Mouse (Mus musculus): ENCODE measurements at regions not wholly inside any gene's neighbourhood (a gene's known extent, or its start where the extent isn't known, plus 50 kb on each side); places are given as distances from the start of the nearest gene placed in this dataset.

DNA sequence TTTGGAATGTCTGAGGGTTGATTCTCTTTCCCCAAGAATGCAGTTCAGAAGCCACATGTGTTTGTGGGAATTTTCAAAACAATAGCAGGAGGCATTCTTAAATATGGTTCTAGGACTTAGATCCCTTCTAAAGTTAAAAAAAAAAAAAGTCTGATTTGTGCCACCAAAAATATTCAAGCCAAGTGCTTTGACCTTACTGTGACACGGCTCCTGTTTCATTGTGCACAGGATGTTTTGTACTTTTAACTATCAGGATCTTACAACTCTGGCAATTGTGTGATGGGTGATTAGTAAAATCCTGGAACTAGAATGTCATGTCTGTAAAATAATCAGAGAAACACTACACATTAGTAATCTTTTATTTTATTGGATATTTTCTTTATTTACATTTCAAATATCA, 359.5 kb downstream of the 1700129C05Rik start:
- H3K4me2 ChIP-seq (ENCODE audit: low read length), result no peak overlapping the region
- no peak overlapping the region for H3K27ac ChIP-seq (ENCODE audit: low read depth)
- H3K9me3 ChIP-seq (ENCODE audit: control insufficient read depth, low read length), result no peaks in the 10 kb centered on the region
- WGBS, result 85% methylated on average over 1 of the region's 1 CpGs
- no peaks in the 10 kb centered on the region for H3K36me3 ChIP-seq (ENCODE audit: control insufficient read depth, insufficient read depth, low read length)
- ATAC-seq (replicated peaks; ENCODE audit: low FRiP score, low TSS enrichment, low read depth) (no peak), DNase-seq (ENCODE audit: low spot score) (no peak)
- H3K4me3 ChIP-seq (ENCODE audit: low read depth, low read length), result no peak overlapping the region
- H3K27me3 ChIP-seq (replicated peaks; ENCODE audit: control insufficient read depth, insufficient read depth, low read length), result no peaks in the 10 kb centered on the region
- no peaks in the 10 kb centered on the region for H3K4me1 ChIP-seq (replicated peaks; ENCODE audit: control insufficient read depth, insufficient read depth, low read length)
- no peak overlapping the region for H3K9ac ChIP-seq (ENCODE audit: low read length)

- H3K9ac ChIP-seq (ENCODE audit: low read length), result no peak overlapping the region
- no peaks in the 10 kb centered on the region for H3K27me3 ChIP-seq (replicated peaks; ENCODE audit: control insufficient read depth, insufficient read depth, low read length)
- 89% methylated on average over 4 of the region's 4 CpGs for WGBS
- no peak for DNase-seq (ENCODE audit: low spot score)
- H3K27ac ChIP-seq (ENCODE audit: low read depth), result no peak overlapping the region
- H3K4me3 ChIP-seq (ENCODE audit: low read depth, low read length), result no peak overlapping the region
- H3K4me1 ChIP-seq (replicated peaks; ENCODE audit: control insufficient read depth, insufficient read depth, low read length), result no peaks in the 10 kb centered on the region
- ATAC-seq (replicated peaks; ENCODE audit: low FRiP score, low TSS enrichment, low read depth), result no peak
- no peaks in the 10 kb centered on the region for H3K36me3 ChIP-seq (ENCODE audit: control insufficient read depth, insufficient read depth, low read length)
- no peaks in the 10 kb centered on the region for H3K9me3 ChIP-seq (ENCODE audit: control insufficient read depth, low read length)
- no peak overlapping the region for H3K4me2 ChIP-seq (ENCODE audit: low read length)
These were observed 362.4 kb downstream of the 1700129C05Rik start for GRCm38 (mm10) chr14:58780306-58780705.

- DNase-seq (ENCODE audit: low spot score) (no peak), ATAC-seq (replicated peaks; ENCODE audit: low FRiP score, low TSS enrichment, low read depth) (no peak)
- Histone ChIP-seq H3K4me2 (ENCODE audit: low read length) (no peak overlapping the region), H3K9me3 (ENCODE audit: control insufficient read depth, low read length) (no peaks in the 10 kb centered on the region), H3K9ac (ENCODE audit: low read length) (no peak overlapping the region), H3K36me3 (ENCODE audit: control insufficient read depth, insufficient read depth, low read length) (no peaks in the 10 kb centered on the region), H3K4me1 (replicated peaks; ENCODE audit: control insufficient read depth, insufficient read depth, low read length) (no peaks in the 10 kb centered on the region), H3K27me3 (replicated peaks; ENCODE audit: control insufficient read depth, insufficient read depth, low read length) (no peaks in the 10 kb centered on the region), H3K4me3 (ENCODE audit: low read depth, low read length) (no peak overlapping the region), H3K27ac (ENCODE audit: low read depth) (no peak overlapping the region)
- WGBS, result 84% methylated on average over 4 of the region's 4 CpGs
These were observed 364.0 kb downstream of the 1700129C05Rik start for GRCm38 (mm10) chr14:58778675-58779074.

DNA sequence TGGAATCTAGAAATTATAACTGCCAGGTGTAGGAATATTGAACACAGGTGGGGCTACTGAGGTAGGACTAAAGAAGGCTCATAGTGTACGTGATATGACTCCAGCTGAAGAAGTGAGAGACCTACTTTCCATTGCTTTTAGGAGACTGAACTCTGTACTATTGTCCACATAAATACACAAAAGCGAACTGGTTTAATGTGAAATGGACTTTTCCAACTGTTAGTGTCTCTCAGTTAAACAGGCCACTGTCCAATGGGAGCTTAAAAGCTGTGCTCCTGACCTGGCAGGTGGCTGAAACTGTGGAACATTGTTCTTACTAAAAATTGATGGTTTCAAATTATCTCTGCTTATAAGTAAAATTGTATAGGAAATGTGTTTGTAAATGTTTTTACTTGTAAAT, 381.4 kb downstream of the 1700129C05Rik start:
- H3K9me3 ChIP-seq (ENCODE audit: control insufficient read depth, low read length), result no peaks in the 10 kb centered on the region
- H3K4me2 ChIP-seq (ENCODE audit: low read length), result no peak overlapping the region
- DNase-seq (ENCODE audit: low spot score) (no peak), ATAC-seq (replicated peaks; ENCODE audit: low FRiP score, low TSS enrichment, low read depth) (no peak)
- H3K36me3 ChIP-seq (ENCODE audit: control insufficient read depth, insufficient read depth, low read length), result no peaks in the 10 kb centered on the region
- H3K4me1 ChIP-seq (replicated peaks; ENCODE audit: control insufficient read depth, insufficient read depth, low read length), result no peaks in the 10 kb centered on the region
- no peak overlapping the region for H3K4me3 ChIP-seq (ENCODE audit: low read depth, low read length)
- H3K9ac ChIP-seq (ENCODE audit: low read length), result no peak overlapping the region
- WGBS, result 87% methylated on average over 2 of the region's 2 CpGs
- H3K27me3 ChIP-seq (replicated peaks; ENCODE audit: control insufficient read depth, insufficient read depth, low read length), result no peaks in the 10 kb centered on the region
- H3K27ac ChIP-seq (ENCODE audit: low read depth), result no peak overlapping the region

GRCm38 (mm10) chr14:58759759-58760158, 382.9 kb downstream of the 1700129C05Rik start:
- 89% methylated on average over 4 of the region's 4 CpGs for WGBS
- Histone ChIP-seq H3K4me2 (ENCODE audit: low read length) (no peak overlapping the region), H3K9ac (ENCODE audit: low read length) (no peak overlapping the region), H3K4me1 (replicated peaks; ENCODE audit: control insufficient read depth, insufficient read depth, low read length) (no peaks in the 10 kb centered on the region), H3K9me3 (ENCODE audit: control insufficient read depth, low read length) (no peaks in the 10 kb centered on the region), H3K36me3 (ENCODE audit: control insufficient read depth, insufficient read depth, low read length) (no peaks in the 10 kb centered on the region), H3K27ac (ENCODE audit: low read depth) (no peak overlapping the region), H3K27me3 (replicated peaks; ENCODE audit: control insufficient read depth, insufficient read depth, low read length) (no peaks in the 10 kb centered on the region), H3K4me3 (ENCODE audit: low read depth, low read length) (no peak overlapping the region)
- ATAC-seq (replicated peaks; ENCODE audit: low FRiP score, low TSS enrichment, low read depth) (no peak), DNase-seq (ENCODE audit: low spot score) (no peak)

DNA sequence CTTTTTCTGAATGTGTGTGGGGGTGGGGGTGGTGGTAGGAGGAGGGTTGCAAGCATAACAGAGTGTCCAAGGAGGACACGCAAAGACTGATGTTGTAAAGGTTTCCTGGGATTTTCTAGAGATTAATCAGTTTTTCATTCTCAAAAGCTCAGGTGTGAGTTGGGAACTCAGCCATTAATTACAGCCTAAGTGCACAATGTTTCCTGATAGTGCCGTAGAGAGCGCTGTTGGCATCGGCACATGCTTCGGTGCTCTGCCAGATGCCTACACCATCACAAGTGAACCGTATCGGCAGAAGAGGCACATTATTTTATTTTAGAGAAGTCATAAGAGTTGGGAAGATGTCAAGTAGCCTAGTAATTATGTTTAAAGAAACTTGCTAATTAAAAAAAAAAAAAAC, 388.9 kb downstream of the 1700129C05Rik start:
- Histone ChIP-seq H3K36me3 (ENCODE audit: control insufficient read depth, insufficient read depth, low read length) (no peaks in the 10 kb centered on the region), H3K9ac (ENCODE audit: low read length) (no peak overlapping the region), H3K4me2 (ENCODE audit: low read length) (no peak overlapping the region), H3K27ac (ENCODE audit: low read depth) (no peak overlapping the region), H3K9me3 (ENCODE audit: control insufficient read depth, low read length) (no peaks in the 10 kb centered on the region), H3K27me3 (replicated peaks; ENCODE audit: control insufficient read depth, insufficient read depth, low read length) (no peaks in the 10 kb centered on the region), H3K4me3 (ENCODE audit: low read depth, low read length) (no peak overlapping the region), H3K4me1 (replicated peaks; ENCODE audit: control insufficient read depth, insufficient read depth, low read length) (no peaks in the 10 kb centered on the region)
- no peak for DNase-seq (ENCODE audit: low spot score)
- ATAC-seq (replicated peaks; ENCODE audit: low FRiP score, low TSS enrichment, low read depth), result no peak
- 91% methylated on average over 7 of the region's 7 CpGs for WGBS

DNA sequence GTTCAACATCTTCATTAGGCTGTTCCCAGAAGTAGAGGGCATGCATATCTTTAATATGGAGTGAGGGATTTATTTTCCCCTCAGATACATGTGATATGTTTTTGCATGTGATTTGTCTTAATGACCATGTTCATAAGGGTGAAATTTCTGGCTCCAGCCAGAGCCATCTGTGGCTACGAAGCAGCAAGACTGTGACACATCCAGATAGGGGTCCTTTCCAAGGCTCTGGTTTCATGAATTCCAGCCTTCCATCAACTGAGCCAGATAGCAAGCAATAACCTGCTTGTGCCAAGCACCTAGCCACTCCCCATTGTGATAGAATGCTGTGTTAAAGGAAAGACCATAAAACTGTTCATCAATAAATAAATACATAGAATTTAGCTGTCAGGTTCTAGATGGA, 389.6 kb downstream of the 1700129C05Rik start:
- no peak overlapping the region for H3K4me2 ChIP-seq (ENCODE audit: low read length)
- no peak overlapping the region for H3K9ac ChIP-seq (ENCODE audit: low read length)
- H3K36me3 ChIP-seq (ENCODE audit: control insufficient read depth, insufficient read depth, low read length), result no peaks in the 10 kb centered on the region
- ATAC-seq (replicated peaks; ENCODE audit: low FRiP score, low TSS enrichment, low read depth) (no peak), DNase-seq (ENCODE audit: low spot score) (no peak)
- no peaks in the 10 kb centered on the region for H3K4me1 ChIP-seq (replicated peaks; ENCODE audit: control insufficient read depth, insufficient read depth, low read length)
- WGBS, result 89% methylated on average over 1 of the region's 1 CpGs
- H3K27me3 ChIP-seq (replicated peaks; ENCODE audit: control insufficient read depth, insufficient read depth, low read length), result no peaks in the 10 kb centered on the region
- no peak overlapping the region for H3K4me3 ChIP-seq (ENCODE audit: low read depth, low read length)
- no peaks in the 10 kb centered on the region for H3K9me3 ChIP-seq (ENCODE audit: control insufficient read depth, low read length)
- H3K27ac ChIP-seq (ENCODE audit: low read depth), result no peak overlapping the region

DNA sequence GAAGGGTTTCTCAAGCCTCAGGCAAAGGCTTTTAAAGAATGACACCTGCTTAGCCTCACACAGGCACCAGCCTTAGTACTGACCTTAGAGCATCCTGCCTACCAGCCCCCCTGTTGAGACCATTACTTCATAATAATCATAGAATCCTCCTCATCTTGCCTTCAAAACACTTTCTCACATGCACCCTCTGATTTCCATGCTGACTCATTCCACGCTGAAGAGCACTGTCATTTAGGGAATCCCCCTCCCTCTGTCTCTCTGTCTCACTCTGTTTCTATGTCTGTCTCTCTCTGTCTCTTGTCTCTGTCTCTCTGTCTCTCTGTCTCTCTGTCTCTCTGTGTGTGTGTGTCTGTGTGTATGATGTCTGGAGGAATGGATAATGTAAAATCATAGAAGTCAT, 416.3 kb downstream of the 1700129C05Rik start:
- no peaks in the 10 kb centered on the region for H3K36me3 ChIP-seq (ENCODE audit: control insufficient read depth, insufficient read depth, low read length)
- no peak for ATAC-seq (replicated peaks; ENCODE audit: low FRiP score, low TSS enrichment, low read depth)
- 59% methylated on average over 1 of the region's 1 CpGs for WGBS
- no peaks in the 10 kb centered on the region for H3K9me3 ChIP-seq (ENCODE audit: control insufficient read depth, low read length)
- H3K4me2 ChIP-seq (ENCODE audit: low read length), result no peak overlapping the region
- H3K4me1 ChIP-seq (replicated peaks; ENCODE audit: control insufficient read depth, insufficient read depth, low read length), result no peaks in the 10 kb centered on the region
- DNase-seq (ENCODE audit: low spot score), result no peak
- H3K27me3 ChIP-seq (replicated peaks; ENCODE audit: control insufficient read depth, insufficient read depth, low read length), result no peaks in the 10 kb centered on the region
- H3K27ac ChIP-seq (ENCODE audit: low read depth), result no peak overlapping the region
- H3K9ac ChIP-seq (ENCODE audit: low read length), result no peak overlapping the region
- H3K4me3 ChIP-seq (ENCODE audit: low read depth, low read length), result no peak overlapping the region

DNA sequence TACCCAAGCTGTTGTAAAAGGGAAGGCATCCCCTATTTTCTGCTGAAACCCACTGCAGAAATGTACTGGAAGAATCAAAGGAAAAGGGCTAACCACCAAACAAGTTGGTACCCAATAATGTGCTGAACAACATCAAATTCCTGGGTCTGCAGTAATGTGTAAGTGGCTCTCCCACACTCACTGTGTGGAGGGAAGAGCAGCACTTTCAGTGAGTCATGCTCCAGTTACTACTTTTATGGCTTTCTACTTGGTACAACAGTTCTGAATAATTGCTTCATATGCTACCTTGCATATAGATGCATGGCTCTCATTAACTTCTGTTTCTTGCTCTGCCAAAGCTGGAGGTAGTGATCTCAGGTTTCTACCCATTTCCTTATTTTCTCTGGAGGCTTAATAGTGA, 427.8 kb downstream of the 1700129C05Rik start:
- Histone ChIP-seq H3K9me3 (ENCODE audit: control insufficient read depth, low read length) (no peaks in the 10 kb centered on the region), H3K4me1 (replicated peaks; ENCODE audit: control insufficient read depth, insufficient read depth, low read length) (no peaks in the 10 kb centered on the region), H3K4me2 (ENCODE audit: low read length) (no peak overlapping the region), H3K4me3 (ENCODE audit: low read depth, low read length) (no peak overlapping the region), H3K36me3 (ENCODE audit: control insufficient read depth, insufficient read depth, low read length) (no peaks in the 10 kb centered on the region), H3K27ac (ENCODE audit: low read depth) (no peak overlapping the region), H3K9ac (ENCODE audit: low read length) (no peak overlapping the region), H3K27me3 (replicated peaks; ENCODE audit: control insufficient read depth, insufficient read depth, low read length) (no peaks in the 10 kb centered on the region)
- DNase-seq (ENCODE audit: low spot score) (no peak), ATAC-seq (replicated peaks; ENCODE audit: low FRiP score, low TSS enrichment, low read depth) (no peak)

All from intestine, embryonic 14.5 days (tissue).